Mouse (Mus musculus) left cerebral cortex, adult 2 months (tissue): ENCODE data around the gene Gba. TPM values are rescaled to one million over a fixed set of nuclear protein-coding genes. Genes with fewer than 3 reads are reported as not detected.

Source experiments
- DNase-seq, 2 experiments: peaks; one replicate each; pipeline ENCODE4 v3.0.0; 2021 to 2022; ENCODE audit warnings: low spot score in 2 of 2, mixed read lengths in 1 of 2; ENCODE audit errors: extremely low spot score in 1 of 2
- H3K27ac ChIP-seq: fragments of 200-600 bp; 2 replicates; pipeline ENCODE4 v1.8.1; 2022
- H3K4me3 ChIP-seq: fragments of 200-600 bp; 2 replicates; pipeline ENCODE4 v1.8.1; 2022
- CTCF ChIP-seq: fragments of 200-600 bp; IDR thresholded peaks from 2 replicates; pipeline ENCODE4 v1.8.1; 2022; ENCODE audit warnings: antibody characterized with exemption, mild to moderate bottlenecking, moderate library complexity
- intact Hi-C: fragments of 180-260 bp; cut with DNase I; formaldehyde crosslinking; loops from one replicate; pipeline ENCODE4 v1.15.1; 2025
- microRNA-seq, 2 experiments: library from miRNA; unstranded; fragments of <30 nt; microRNA quantifications; one replicate each; pipeline ENCODE4 v1.2.0; 2021
- total RNA-seq, 2 experiments: library from RNA; stranded (reverse); gene quantifications; 2 replicates each; pipeline ENCODE4 v1.2.3; 2021

Gba gene
- total RNA-seq, 2 experiments from 2014 or later: 64.9 to 66.8 TPM

GRCm38 (mm10) chr3:89247466-89247865 lies 44.7 kb downstream of the Gba start:
- DNase-seq: no peak
- TF ChIP-seq CTCF: no peak
- intact Hi-C loops: no loop called here
- Histone ChIP-seq H3K27ac (no peak overlapping the region), H3K4me3 (no peak overlapping the region)

GRCm38 (mm10) chr3:89250435-89251040 lies 47.8 kb downstream of the Gba start:
- H3K27ac ChIP-seq: peak overlapping the region; percentile 1; the same call in 1 of the 2 replicates
- intact Hi-C loops: loop anchor here (1.0 to 2.0 kb wide), 2 partner anchors 32 to 58 kb away; no protein-coding TSS in a partner anchor
- H3K4me3 ChIP-seq: no peak overlapping the region
- DNase-seq: peak in 1 of 2 experiments; percentile 47
- peak; percentile 74 for TF ChIP-seq CTCF

GRCm38 (mm10) chr3:89251365-89251895 lies 48.7 kb downstream of the Gba start:
- intact Hi-C loops: loop anchor here (2.0 kb wide), 1 partner anchor 57 kb away; no protein-coding TSS in a partner anchor
- TF ChIP-seq CTCF: no peak

GRCm38 (mm10) chr3:89254994-89255393 lies 52.3 kb downstream of the Gba start:
- TF ChIP-seq CTCF: no peak
- intact Hi-C loops: no loop called here
- no peak for DNase-seq
- H3K4me3 ChIP-seq: no peak overlapping the region
- H3K27ac ChIP-seq: no peak overlapping the region

More at GRCm38 (mm10) chr3:89251365-89251895, 48.7 kb downstream of the Gba start:
- H3K4me3 ChIP-seq: no peak overlapping the region
- no peak for DNase-seq
- peak overlapping the region; percentile 40 for H3K27ac ChIP-seq

- TF ChIP-seq CTCF: no peak
- H3K4me3 ChIP-seq: no peak overlapping the region
- intact Hi-C loops: no loop called here
- no peak for DNase-seq
- H3K27ac ChIP-seq: no peak overlapping the region
Observed at GRCm38 (mm10) chr3:89256177-89256576, 53.4 kb downstream of the Gba start.

Small RNA genes within 50 kb of the gene (microRNA-seq; reads per million reads assigned to microRNA genes)
- gene Mir92b: 5,431 to 9,006 reads per million in 2 experiments

Other genes with a start within 250 kb of the Gba start
- gene Rusc1, start 109.6 kb upstream of the Gba start, total RNA-seq: 100 to 1,000 TPM; 189 to 199 TPM
- not detected for gene Gm43738, start 101.8 kb upstream of the Gba start, total RNA-seq
- 10 to 100 TPM; 78.1 to 79.6 TPM for gene Fdps, start 101.0 kb upstream of the Gba start, total RNA-seq
- not detected for gene Pklr, start 66.8 kb upstream of the Gba start, total RNA-seq
- gene Hcn3, start 42.7 kb upstream of the Gba start, total RNA-seq: 10 to 100 TPM; 14.9 to 20.9 TPM
- gene Clk2, start 38.1 kb upstream of the Gba start, total RNA-seq: 10 to 100 TPM; 45.6 to 46.3 TPM
- gene Scamp3, start 25.5 kb upstream of the Gba start, total RNA-seq: 10 to 100 TPM; 64.0 to 64.7 TPM
- gene Fam189b, start 19.8 kb upstream of the Gba start, total RNA-seq: 10 to 100 TPM; 56.9 to 60.4 TPM
- 10 to 100 TPM; 21.2 to 21.9 TPM for gene Thbs3, start 12.3 kb downstream of the Gba start, total RNA-seq
- 10 to 100 TPM; 96.2 to 99.9 TPM for gene Mtx1, start 24.2 kb downstream of the Gba start, total RNA-seq
- gene Muc1, start 26.1 kb downstream of the Gba start, total RNA-seq: under 1 TPM; 0.29 to 0.33 TPM
- 10 to 100 TPM; 63.2 to 71.4 TPM for gene Krtcap2, start 43.0 kb downstream of the Gba start, total RNA-seq
- 10 to 100 TPM; 82.8 to 85.1 TPM for gene Trim46, start 43.4 kb downstream of the Gba start, total RNA-seq
- gene Dpm3, start 56.4 kb downstream of the Gba start, total RNA-seq: 10 to 100 TPM; 50.9 to 53.1 TPM
- 10 to 100 TPM; 36.0 to 38.6 TPM for gene Slc50a1, start 67.6 kb downstream of the Gba start, total RNA-seq
- 1 to 10 TPM; 5.5 to 5.9 TPM for gene Efna1, start 78.2 kb downstream of the Gba start, total RNA-seq
- gene Efna3, start 120.0 kb downstream of the Gba start, total RNA-seq: 10 to 100 TPM; 49.3 to 55.0 TPM
- gene Efna4, start 135.1 kb downstream of the Gba start, total RNA-seq: under 1 TPM in 1 of 2 experiments, not detected in 1; 0.21 TPM
- 100 to 1,000 TPM; 106 to 115 TPM for gene Adam15, start 147.1 kb downstream of the Gba start, total RNA-seq
- gene Dcst2, start 159.0 kb downstream of the Gba start, total RNA-seq: under 1 TPM; 0.29 to 0.40 TPM
- gene Dcst1, start 162.3 kb downstream of the Gba start, total RNA-seq: under 1 TPM in 1 of 2 experiments, not detected in 1; 0.28 TPM
- gene Zbtb7b, start 191.8 kb downstream of the Gba start, total RNA-seq: 10 to 100 TPM; 12.4 to 13.2 TPM
- 1 to 10 TPM; 1.1 to 3.5 TPM for gene Lenep, start 199.9 kb downstream of the Gba start, total RNA-seq
- gene Flad1, start 208.9 kb downstream of the Gba start, total RNA-seq: 10 to 100 TPM; 34.5 to 37.8 TPM
- 1 to 10 TPM; 1.8 to 2.3 TPM for gene Cks1b, start 215.5 kb downstream of the Gba start, total RNA-seq
- 10 to 100 TPM; 12.9 to 16.4 TPM for gene Shc1, start 215.5 kb downstream of the Gba start, total RNA-seq
- 10 to 100 TPM; 51.0 to 54.5 TPM for gene Pygo2, start 227.3 kb downstream of the Gba start, total RNA-seq
- 10 to 100 TPM; 33.8 to 34.8 TPM for gene Pbxip1, start 233.8 kb downstream of the Gba start, total RNA-seq